Mouse (Mus musculus) retina, postnatal 1 day (tissue): ENCODE measurements around the gene Lrch3.
"Not testable (repeated sequence)": the region's sequence is repeated elsewhere in the genome, so short reads cannot be mapped to it uniquely, and the experiment has no call there.

ENCODE experiments used
- DNase-seq: peaks from one replicate; pipeline ENCODE4 v3.0.0-alpha.2; 2012

Gene Lrch3

DNA sequence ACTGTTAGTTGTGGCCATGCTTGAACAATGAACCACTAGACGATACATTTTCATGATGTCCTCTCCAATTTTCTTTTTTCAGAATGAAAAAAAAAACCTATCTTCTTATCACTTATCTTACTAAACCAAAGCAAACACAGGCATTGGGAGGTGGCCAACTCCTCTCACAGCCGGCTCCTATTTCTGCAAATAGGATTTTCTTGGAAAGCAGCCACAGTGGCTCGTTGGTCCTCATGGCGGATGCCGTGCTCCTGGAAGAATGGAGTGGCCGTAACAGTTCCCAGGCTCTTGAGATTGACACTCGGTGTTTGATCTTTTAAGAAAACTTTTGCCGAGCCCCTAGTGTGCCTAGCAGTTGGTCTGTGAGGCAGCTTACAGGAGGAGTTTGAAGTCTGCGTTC lies 91.3 kb downstream of the Lrch3 start:
- no peak for DNase-seq

DNA sequence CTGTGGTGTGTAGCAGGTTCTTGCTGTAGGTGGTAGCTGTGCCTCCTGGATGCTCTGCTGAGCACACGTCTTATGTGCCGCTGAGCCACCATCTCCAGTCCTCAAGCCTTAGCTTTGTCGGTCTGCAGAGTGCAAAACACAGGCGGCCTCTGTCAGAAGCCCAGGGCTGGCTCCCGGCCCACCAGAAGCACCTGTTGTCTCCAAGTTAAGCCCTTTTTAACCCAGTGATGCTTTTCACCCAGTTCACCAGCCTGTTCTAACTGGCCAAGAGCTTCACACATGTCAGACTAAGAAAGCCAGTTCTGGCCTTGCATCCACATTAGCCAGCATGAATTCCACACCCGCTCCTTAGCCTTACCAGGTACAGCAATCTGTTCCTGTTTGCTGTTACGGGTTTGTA lies 93.0 kb downstream of the Lrch3 start:
- no peak for DNase-seq

DNA sequence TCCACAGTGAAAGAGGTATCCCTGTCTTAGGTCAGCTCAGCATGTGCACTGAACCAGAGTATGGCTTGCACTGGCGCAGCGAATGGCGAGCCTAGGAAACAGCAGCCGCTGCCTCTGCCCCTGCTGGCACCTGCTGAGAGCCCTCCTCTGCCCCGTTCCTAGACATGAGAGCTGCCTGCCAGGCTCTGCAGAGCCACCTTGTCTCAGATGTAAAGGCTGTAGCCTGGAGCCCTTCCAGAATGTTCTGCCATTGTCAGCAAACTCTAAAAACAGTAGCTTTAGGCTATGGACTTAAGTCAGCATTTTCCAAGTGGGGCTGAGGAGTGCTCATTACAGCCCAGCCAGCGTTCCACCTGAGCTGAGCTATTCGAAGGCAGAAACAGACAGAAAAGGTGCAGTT lies 93.5 kb downstream of the Lrch3 start:
- no peak for DNase-seq

DNA sequence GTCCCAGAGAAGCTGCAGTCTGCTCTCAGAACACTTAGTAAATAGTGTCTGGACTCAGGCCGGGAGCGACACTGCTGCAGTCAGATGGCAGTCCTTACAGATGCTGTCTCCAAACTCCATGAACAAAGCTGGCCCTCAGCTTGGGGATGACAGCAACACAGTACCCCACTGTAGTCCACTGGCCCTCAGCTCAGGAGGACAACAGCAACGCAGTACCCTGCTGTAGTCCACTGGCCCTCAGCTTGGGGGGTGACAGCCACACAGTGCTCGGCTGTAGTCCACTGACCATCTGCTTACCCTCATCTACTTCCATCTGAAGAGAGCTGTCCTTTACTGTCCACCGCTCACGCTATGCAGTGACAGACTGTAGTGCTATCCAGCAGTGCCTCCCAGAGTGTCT lies 96.3 kb downstream of the Lrch3 start:
- DNase-seq = no peak

DNA sequence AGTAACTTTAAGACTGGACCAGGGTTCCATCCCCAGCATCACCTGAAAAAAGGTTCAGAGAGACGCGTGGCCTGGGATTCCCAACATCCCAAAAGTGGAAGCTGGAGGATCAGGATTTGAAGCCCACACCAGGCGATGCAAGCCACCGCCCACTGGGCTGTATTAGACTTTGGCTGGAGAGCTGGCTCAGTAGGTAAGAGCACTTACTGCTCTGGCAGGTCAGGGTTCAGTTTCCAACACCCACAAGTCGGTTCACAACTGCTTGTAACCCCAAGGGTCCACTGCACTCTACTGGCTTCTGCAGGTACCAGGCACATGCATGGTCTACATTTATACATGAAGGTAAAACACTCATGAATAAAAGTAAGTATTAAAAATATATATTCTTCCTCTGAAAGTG lies 99.9 kb downstream of the Lrch3 start:
- DNase-seq = no peak

DNA sequence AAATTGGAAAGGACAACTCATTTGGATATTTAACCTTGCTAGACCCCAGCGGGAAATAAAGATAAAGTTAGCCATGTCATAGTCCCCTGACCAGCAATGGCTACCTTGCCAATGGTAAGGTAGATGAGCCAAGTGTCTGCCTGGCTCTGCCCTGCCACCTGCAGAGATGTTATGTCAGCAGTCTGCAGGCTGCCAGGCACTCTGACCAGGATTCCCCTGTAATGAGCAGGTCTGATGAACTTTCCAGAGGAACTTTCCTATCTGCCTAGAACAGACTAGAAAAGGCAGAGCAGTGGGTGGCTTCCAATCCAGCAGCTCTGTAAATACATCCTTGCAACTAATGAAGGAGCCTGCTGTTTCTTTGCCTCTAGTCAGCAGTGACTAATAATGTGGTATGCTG lies 101.0 kb downstream of the Lrch3 start:
- DNase-seq = no peak

DNA sequence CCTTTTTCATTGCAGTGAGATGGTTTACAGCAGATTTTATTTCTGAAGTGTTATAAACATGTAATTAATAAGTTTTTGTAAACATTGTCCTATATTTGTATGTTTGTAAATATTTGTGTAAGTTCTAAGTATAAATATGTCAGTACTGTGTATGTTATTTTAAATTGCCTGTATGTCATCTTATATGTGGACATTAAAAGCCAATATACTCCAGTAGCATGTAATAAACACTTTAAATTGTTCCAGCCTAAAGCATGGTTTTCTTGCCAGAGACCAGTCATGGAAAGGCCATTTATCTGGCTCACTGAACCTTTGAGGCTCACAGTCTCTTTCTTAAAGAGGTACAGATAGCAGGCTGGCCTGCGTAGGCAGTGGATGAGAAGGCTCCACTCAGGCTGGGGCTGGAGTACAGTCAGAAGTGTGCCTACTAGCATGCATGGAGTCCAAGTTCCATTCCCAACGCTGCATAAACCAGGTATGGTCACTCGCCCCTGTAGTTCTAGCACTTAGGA lies 101.6 kb downstream of the Lrch3 start:
- no peak for DNase-seq

DNA sequence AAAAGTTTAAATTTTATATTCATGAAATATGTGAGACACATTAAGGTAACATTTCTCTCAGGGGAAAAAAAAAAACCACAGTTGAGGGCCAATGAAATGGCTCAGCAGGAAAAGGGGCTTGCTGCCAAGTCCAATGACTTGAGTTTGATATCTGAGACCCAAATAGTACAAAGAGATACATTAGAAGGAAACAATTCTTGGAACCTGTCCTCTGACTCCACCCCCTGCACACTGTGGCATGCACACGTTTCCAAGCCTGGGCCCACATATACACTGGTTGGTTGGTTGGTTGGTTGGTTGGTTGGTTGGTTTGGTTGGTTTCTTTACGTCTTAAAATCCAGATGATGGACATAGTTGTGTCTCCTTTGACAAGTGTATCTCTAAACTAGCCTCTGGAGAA lies 102.1 kb downstream of the Lrch3 start:
- DNase-seq = no peak

DNA sequence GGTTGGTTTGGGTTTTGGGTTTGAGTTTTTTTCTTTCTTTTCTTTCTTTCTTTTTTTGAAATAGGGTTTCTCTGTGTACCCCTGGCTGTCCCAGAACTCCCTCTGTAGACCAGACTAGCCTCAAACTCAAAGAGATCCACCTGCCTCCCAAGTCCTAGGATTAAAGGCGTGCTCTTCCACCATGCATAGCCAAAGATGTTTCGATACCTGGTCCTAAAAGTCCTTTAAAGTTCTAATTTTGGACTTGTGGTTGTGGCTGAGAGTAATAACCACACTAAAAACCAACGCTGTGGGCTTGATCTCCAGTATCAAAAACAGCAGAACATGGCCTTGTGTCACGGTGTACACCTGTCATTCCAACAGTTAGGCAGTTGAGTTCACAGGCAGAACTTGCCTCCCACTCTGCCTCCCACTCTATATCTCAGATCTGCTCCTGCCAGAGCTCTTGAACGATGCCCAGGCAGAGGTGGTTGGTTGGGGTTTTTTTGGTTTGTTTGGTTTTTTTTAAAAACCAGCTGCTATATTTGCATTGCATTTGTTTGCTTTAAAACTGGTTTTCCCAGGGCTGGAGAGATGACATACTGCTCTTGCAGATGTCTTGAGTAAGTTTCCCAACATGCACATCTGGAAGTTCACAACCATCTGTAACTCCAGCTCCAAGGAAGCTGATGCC lies 103.9 kb downstream of the Lrch3 start:
- no peak for DNase-seq

DNA sequence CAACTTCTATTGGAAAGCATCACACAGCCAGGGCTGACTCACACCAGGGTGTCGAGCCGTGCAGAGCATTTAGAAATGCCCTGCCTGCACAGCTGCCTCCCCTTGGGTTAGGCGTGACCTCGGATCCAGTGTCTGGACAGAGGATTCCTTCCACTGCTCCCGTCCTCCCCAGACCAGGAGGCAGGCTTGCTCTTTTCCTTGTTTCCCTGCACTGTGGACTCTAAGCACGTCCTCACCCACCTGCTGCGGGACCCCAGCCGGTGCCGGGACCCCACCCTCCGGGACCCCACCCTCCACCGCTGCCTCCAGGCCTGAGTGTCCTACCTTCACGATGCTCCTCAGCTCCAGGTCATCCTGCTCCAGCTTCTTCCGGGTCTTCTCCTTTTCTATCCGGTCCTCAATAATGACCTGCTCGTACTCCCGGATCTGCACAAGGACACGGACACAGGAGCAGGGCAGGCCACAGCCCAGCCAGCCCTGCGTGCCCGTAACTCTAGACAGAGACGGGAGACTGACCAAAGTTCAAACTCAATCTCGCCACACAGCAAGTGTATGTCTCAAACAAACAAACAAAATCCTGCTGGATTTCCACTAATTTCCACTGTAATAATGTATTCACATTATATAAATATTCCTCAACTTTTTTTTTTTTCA lies 105.3 kb downstream of the Lrch3 start:
- DNase-seq = no peak

DNA sequence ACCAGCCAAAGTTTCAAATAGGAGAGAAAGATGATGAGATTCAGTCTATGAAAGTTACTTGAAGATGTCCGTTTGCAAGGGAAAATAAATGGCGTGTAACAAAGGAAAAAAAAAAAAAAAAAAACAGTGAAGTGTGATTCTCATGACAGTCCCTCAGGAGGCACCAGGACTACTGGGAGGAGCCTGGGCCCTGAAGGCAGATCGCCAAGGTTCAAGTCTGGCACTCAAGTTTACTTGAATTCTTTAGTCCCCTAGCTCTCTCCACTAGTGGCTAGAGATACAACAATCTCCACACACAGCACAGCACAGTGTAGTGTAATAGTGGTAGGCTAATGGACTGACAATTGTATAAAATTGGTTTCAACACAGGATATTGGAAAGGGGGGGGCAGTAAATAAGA lies 107.5 kb downstream of the Lrch3 start:
- no peak for DNase-seq

DNA sequence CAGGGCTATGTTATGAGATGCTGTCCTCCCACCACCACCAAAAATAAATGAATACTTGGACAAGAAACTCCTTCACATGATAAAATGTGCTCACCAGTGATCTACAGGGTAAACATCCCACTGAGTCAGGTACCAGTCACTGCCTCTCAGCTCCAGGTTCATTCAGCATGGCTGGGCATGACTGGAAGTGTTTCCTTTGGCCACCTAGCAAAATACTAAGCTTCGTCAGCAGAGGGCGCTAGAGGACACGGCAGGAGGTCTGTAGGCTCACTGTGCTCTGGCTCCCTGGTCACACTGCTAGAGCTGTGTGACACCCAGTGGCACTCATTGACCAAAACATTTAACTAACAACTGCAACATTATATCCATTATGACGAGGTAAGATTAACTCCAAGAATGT lies 109.8 kb downstream of the Lrch3 start:
- peak; percentile 88 for DNase-seq

DNA sequence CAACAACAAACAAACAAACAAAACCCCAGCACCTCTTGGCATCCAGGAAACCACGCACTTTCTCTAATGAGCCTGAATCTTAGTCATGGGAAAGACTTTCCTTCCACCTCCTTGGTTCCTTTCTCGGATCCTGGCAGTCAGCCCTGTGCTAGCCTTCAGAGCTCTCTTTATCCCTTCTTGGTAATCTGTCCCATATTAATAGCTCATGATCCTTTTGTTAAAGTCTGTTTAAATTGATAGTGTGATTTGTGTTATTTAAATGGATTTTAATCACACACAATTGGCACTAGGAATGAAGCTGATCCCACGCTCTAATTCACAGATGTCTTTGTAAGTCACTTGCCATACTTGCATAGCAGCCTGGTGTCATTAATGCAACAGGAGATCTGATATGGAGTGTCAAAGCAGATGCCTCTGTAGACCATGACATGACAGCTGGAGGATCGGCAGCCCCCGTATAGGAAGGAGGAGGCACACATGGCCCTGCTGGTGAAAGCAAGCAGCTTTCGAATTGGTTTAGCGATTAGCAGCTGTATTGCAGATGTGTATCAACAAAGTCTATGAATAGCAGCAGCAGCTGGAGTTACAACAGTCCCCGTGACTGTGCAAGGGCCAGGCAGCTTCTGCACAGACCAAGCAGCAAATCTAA lies 110.7 kb downstream of the Lrch3 start:
- peak; percentile 80 for DNase-seq

DNA sequence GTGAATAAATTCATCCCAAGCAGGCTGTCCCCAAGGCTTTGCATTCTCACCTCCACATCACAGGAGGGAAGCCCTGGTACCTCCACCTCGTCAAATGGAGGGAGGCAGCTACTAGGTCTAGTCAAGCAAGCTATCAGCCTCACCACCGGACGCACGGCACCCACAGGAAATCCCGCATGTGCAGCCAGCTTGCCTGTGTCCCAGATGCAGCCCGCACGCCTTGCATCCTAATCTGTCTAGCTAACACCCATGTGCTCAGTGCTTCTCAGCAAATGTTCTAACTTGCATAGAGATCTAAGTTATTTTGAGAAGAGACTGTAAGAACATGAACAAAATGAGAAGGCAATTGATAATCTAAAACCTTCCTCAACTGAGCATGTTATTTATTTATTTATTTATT lies 112.5 kb downstream of the Lrch3 start:
- DNase-seq = no peak

DNA sequence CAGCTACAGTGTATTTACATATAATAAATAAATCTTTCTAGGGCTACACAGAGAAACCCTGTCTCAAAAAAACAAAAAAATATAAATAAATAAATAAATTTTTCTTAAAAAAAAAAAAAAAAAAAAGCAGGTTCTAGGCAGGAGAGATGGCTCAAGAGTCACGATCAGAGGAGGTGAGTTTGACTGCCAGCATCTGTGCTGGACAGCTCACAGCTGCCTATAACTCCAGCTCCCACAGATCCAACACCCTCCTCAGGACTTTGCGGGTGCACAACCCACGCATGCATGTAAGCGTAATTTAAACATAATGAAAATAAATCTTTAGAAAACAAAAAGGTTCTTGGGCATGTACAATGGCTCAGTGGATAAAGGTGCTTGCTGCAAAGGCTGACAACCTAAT lies 122.1 kb downstream of the Lrch3 start:
- no peak for DNase-seq

DNA sequence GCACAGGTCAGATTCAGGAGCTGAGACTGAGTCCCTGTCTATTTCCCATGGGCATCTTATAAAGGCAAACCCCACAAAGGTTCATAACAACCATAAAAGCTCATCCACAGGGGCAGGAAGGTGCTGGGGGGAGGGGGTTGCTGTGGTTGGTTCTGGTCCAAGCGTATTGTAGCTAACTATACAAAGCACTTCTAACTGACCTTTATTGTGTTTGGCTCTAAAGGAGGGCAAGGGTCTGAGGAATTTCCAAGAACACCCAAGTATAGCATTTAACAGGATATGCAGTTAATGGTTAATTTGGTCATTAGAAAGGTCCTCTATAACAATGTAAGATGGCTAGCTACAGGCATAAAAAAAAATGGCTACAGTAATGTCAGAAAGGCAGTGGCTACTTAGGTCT lies 128.8 kb downstream of the Lrch3 start:
- DNase-seq = no peak

DNA sequence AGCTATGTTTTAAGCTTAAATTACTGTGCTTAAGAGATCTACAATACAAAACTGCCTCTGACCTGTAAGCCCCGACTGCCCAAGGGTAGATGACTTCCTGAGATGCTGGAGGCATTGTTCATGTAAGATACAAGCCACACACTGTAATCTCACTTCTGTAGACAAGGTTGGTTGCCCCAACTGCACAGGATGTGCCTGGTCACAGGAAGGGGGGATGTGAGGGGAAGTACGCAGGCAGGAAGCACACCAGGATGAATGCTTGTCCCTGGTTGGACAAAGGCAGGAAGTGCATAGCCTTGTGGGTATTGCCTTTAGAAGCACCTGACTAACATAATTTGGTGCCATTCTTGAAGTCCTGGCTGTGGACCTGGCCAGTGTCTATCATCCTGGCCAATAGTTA lies 129.4 kb downstream of the Lrch3 start:
- no peak for DNase-seq

DNA sequence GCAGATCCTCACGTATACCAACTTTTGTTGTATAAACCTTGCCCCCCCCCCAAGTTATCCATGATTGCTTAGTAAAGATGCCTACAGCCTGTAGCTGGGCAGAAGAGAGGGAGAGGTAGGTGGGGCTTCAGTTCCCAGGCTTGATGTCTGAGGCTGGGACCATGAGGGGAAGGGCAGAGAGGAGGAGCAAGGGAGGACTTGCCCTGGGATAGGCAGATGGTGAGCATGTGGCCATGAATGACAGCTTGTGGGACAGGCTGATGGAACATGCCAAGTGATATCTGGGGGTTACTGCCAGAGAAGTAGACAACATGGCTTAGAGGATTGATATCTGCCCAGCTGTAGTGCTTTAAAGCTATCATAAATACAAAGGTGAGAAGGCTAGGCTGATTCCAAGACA lies 134.1 kb downstream of the Lrch3 start:
- no peak for DNase-seq

DNA sequence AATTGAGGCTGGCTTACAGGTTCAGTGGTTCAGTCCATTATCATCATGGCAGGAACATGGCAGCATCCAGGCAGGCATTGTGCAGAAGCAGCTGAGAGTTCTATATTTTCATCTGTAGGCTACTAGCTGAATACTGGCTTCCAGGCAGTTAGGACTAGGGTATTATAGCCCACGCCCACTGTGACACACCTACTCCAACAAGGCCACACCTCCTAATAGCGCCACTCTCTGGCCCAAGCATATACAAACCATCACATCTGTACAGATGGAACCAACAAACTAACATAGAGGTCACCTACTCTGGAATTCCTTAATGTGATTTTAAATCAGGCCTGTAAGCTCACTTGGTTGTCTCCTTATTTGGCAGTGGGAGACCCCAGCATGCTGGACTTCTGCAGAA lies 134.8 kb downstream of the Lrch3 start:
- DNase-seq = no peak

DNA sequence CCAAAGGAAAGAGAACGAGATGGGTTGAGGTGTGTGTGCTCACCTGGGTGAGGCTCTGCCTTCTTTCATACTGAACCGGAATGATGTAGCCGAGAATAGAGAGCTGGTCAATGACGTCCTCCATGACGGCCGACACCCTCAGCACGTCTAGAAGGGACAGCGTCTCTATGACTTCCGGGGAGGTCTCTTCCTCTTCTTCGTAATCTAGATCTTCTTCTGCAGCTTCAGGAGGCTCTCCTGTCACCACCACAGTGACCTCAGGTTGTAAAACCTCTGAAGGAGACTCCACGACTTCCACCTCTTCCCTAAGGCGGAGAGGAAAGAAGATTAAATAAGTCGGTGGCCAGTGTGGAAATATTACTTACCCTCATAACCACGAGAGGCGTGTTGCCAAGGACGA lies 135.9 kb downstream of the Lrch3 start:
- DNase-seq = no peak

DNA sequence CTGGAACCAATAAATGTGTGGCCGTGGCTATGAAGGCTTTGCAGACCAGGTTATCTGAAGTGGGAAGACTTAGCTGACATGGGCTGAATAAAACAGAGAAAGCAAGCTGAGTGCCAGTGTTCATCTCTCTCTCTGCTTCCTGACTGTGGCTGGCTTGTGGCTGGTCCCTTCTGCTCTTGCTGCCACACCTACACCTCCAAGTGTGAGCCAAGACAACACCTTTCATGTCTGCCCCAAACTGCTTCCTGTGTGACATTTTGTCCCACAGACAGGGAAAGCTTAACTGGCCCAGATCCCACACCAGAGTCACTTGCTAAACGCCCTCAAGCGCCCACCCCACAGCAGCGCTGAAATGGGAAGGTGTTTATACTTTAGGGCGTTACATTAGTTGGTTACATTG lies 139.2 kb downstream of the Lrch3 start:
- no peak for DNase-seq

DNA sequence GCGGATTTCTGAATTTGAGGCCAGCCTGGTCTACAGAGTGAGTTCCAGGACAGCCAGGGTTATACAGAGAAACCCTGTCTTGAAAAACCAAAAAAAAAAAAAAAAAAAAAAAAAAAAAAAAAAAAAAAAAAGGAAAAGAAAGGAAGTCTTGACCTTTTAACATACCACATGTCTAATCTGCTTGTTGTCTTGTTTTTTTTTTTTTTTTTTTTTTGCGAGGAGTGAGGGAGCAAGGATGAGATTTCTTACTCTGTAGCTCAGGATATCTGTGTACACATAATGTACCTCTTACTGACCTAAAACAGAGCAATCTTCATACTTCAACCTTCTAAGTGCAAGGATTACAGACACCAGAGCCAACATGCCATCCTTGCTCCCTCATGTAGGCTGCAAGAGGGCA lies 141.0 kb downstream of the Lrch3 start:
- DNase-seq = not testable (repeated sequence)

DNA sequence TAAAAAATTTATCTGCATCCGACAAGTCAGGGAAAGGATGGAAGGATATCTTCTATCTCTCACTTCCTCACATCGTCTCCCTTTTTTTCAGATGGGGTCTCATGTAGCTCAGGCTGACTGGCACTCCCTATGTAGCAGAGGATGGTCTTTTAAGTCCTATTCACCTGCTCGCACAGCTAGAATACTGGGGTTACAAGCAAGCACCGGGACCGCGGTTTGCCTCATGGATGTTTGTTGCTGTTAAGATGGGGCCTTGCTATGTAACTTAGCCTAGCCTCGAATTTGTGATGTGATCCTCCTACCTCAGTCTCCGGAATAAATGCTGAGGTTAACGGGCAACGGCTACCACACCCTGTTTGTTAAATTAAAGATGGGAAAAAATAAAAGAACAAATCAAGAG lies 141.8 kb downstream of the Lrch3 start:
- no peak for DNase-seq

DNA sequence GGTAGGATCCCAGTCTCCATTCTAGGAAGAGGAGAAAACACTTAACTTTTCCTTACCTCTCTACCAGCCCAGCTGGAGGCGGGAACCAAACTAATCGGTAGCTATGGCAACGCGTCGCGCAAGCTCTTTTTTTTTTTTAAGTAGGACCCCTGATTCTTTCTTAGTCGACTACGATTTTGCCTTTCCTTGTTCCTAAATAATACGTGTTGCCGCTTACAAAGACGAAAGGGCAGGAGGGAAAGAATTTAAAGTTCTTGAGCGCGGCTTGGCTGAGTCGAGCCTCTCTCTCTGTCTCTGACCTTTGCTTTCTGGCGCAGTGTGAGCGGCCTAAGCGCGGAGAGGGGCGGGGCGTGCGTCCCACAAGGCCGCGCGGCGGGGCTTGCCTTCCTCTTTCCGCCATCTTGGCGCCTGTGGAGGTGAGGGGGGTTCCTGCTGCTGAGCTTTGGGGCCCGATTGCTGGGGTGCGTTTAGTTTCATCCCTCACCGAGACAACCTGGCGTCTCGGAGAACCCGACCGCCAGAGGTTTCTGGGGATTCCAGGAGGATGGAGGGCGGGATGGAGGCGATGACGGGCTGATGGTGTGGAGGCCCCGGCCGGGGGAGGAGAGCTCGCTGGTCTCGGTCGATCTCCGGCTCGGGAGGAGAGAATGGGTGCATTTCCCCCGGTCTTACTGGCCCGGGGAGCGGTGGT lies 142.3 kb downstream of the Lrch3 start, which contains the start of the genes Iqcg and Rpl35a:
TSS of gene Iqcg (minus strand) at position 124 of the 691 bp plus-strand sequence.
TSS of gene Rpl35a (plus strand) at position 359 of the 691 bp plus-strand sequence.
- peak; percentile 95 for DNase-seq
